Mouse (Mus musculus) urinary bladder, postnatal 25 days (tissue): ENCODE results near the gene Wbp1l.
"Not testable (repeated sequence)": the region's sequence is repeated elsewhere in the genome, so short reads cannot be mapped to it uniquely, and the experiment has no call there.

Source experiments
- DNase-seq: peaks from one replicate; pipeline ENCODE4 v3.0.0; 2022; ENCODE audit warnings: low spot score

The Wbp1l gene

GRCm38 (mm10) chr19:46598720-46599252 lies at the start of gene Wbp1l:
Wbp1l (plus strand) TSS chr19:46599084.
- DNase-seq: peak; percentile 90

GRCm38 (mm10) chr19:46550385-46550784 lies 48.5 kb upstream of the Wbp1l start:
- DNase-seq: no peak

- DNase-seq: no peak
Measured at GRCm38 (mm10) chr19:46552496-46552895, 46.4 kb upstream of the Wbp1l start.

GRCm38 (mm10) chr19:46553541-46553955 lies 45.3 kb upstream of the Wbp1l start:
- DNase-seq: no peak

- DNase-seq: no peak
Measured at GRCm38 (mm10) chr19:46558009-46558408, 40.9 kb upstream of the Wbp1l start.

- no peak for DNase-seq
Measured at GRCm38 (mm10) chr19:46558631-46559030, 40.3 kb upstream of the Wbp1l start.

- peak; percentile 48 for DNase-seq
Measured at GRCm38 (mm10) chr19:46562132-46562531, 36.8 kb upstream of the Wbp1l start.

GRCm38 (mm10) chr19:46562581-46563515 lies 36.0 kb upstream of the Wbp1l start:
- no peak for DNase-seq

GRCm38 (mm10) chr19:46563603-46564002 lies 35.3 kb upstream of the Wbp1l start:
- DNase-seq: no peak

- no peak for DNase-seq
Measured at GRCm38 (mm10) chr19:46564043-46564462, 34.8 kb upstream of the Wbp1l start.

GRCm38 (mm10) chr19:46571211-46571877 lies 27.5 kb upstream of the Wbp1l start:
- DNase-seq: not testable (repeated sequence)

- no peak for DNase-seq
Measured at GRCm38 (mm10) chr19:46571878-46572244, 27.0 kb upstream of the Wbp1l start.

GRCm38 (mm10) chr19:46572548-46572947 lies 26.3 kb upstream of the Wbp1l start:
- no peak for DNase-seq

- peak; percentile 87 for DNase-seq
Measured at GRCm38 (mm10) chr19:46572951-46573937, 25.6 kb upstream of the Wbp1l start, which contains the start of the genes Arl3 and Sfxn2. Arl3 (minus strand) TSS chr19:46573198. Sfxn2 (plus strand) TSS chr19:46573365.

- DNase-seq: no peak
Measured at GRCm38 (mm10) chr19:46573990-46574389, 24.9 kb upstream of the Wbp1l start.

GRCm38 (mm10) chr19:46575196-46575595 lies 23.7 kb upstream of the Wbp1l start:
- DNase-seq: no peak

- peak; percentile 89 for DNase-seq
Measured at GRCm38 (mm10) chr19:46587823-46588508, 10.9 kb upstream of the Wbp1l start.

- DNase-seq: no peak
Measured at GRCm38 (mm10) chr19:46591575-46591974, 7.3 kb upstream of the Wbp1l start.

GRCm38 (mm10) chr19:46592751-46593439 lies 6.0 kb upstream of the Wbp1l start:
- no peak for DNase-seq

- DNase-seq: no peak
Measured at GRCm38 (mm10) chr19:46598187-46598586, 697 bp upstream of the Wbp1l start.
